Mouse (Mus musculus): ENCODE data around the gene Lilra6. TPM values are rescaled to one million over a fixed set of nuclear protein-coding genes. Genes with fewer than 3 reads are reported as not detected.

Lilra6 gene
- polyA plus RNA-seq, 1 experiment from 2014 or later = not detected

Other genes starting within 250 kb of the Lilra6 start
- 20.7 and 21.4 TPM in 2 replicates for gene Leng1, start 249.7 kb downstream of the Lilra6 start, polyA plus RNA-seq (2016; fragmentation: Nextera tagmentation; extraction: Ambion mirVana)
- 5.5 and 6.7 TPM in 2 replicates for gene Tmc4, start 237.9 kb downstream of the Lilra6 start, polyA plus RNA-seq (2016; fragmentation: Nextera tagmentation; extraction: Ambion mirVana)
- gene Tsen34, start 222.6 kb downstream of the Lilra6 start, polyA plus RNA-seq (2016; fragmentation: Nextera tagmentation; extraction: Ambion mirVana) = 217 and 228 TPM in 2 replicates
- 50.8 and 57.4 TPM in 2 replicates for gene Mboat7, start 222.0 kb downstream of the Lilra6 start, polyA plus RNA-seq (2016; fragmentation: Nextera tagmentation; extraction: Ambion mirVana)
- gene Rps9, start 211.5 kb downstream of the Lilra6 start, polyA plus RNA-seq (2016; fragmentation: Nextera tagmentation; extraction: Ambion mirVana) = 989 and 1,031 TPM in 2 replicates
- 0.19 and 0.30 TPM in 2 replicates for gene Pirb, start 195.1 kb downstream of the Lilra6 start, polyA plus RNA-seq (2016; fragmentation: Nextera tagmentation; extraction: Ambion mirVana)
- not detected in 2 replicates for gene Gm15448, start 89.8 kb downstream of the Lilra6 start, polyA plus RNA-seq (2016; fragmentation: Nextera tagmentation; extraction: Ambion mirVana)
- gene Pira2, start 70.5 kb downstream of the Lilra6 start, polyA plus RNA-seq (2016; fragmentation: Nextera tagmentation; extraction: Ambion mirVana) = 0.10 TPM in 1 of 2 replicates, not detected in the other
- gene Gm14548, start 17.4 kb downstream of the Lilra6 start, polyA plus RNA-seq (2016; fragmentation: Nextera tagmentation; extraction: Ambion mirVana) = not detected in 2 replicates
- 1.8 and 2.4 TPM in 2 replicates for gene Lair1, start 147.7 kb upstream of the Lilra6 start, polyA plus RNA-seq (2016; fragmentation: Nextera tagmentation; extraction: Ambion mirVana)
- gene Ttyh1, start 203.9 kb upstream of the Lilra6 start, polyA plus RNA-seq (2016; fragmentation: Nextera tagmentation; extraction: Ambion mirVana) = 108 and 110 TPM in 2 replicates
- 115 and 118 TPM in 2 replicates for gene Leng8, start 221.5 kb upstream of the Lilra6 start, polyA plus RNA-seq (2016; fragmentation: Nextera tagmentation; extraction: Ambion mirVana)
- gene Leng9, start 234.9 kb upstream of the Lilra6 start, polyA plus RNA-seq (2016; fragmentation: Nextera tagmentation; extraction: Ambion mirVana) = 3.6 and 4.3 TPM in 2 replicates
- 24.2 and 25.7 TPM in 2 replicates for gene Cdc42ep5, start 249.4 kb upstream of the Lilra6 start, polyA plus RNA-seq (2016; fragmentation: Nextera tagmentation; extraction: Ambion mirVana)